In the genomic region with DNA sequence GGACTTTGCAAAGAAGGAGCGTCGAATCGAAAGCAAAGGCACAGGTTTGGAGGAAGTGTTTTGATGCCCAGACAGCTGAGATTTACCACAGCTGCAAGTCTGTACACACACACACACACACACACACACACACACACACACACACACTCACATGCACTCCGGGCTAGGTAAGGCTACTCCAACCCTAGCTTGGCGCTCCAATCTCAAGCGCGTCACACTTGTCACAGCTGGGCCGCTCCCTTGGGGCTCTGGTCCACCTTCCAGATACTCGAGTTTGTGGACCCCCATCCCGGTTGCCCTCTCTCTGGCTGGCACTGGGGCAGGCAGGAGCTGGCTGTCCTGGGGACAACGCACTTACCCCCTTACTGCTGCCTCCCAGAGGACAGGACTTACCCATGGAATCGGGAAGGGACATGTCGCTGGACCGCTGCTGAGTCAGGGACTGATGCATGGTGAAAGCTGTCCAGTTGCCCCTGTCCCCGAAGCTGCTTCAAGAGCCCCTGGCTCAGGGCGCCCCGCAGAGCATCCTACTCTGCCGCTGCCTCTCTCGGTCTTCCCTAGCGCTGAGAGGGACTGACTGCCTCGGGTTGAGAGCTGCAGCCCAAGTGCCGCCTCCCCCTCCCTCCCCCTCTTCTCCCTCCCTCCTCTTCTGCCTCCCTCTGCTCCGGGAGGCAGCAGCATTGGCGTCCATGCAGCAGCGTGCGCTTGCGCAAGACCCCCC, we compare ENCODE assay signal across 8 mouse cellular contexts. TPM values are rescaled to one million over a fixed set of nuclear protein-coding genes. Genes with fewer than 3 reads are reported as not detected.
A peak's percentile ranks its signal among the peaks of the same experiment; 100 is the strongest.
DNase-seq lines count a peak whose midpoint lies in the region; ATAC-seq and TF ChIP-seq lines count a peak whose summit lies in the region.

Gene Tmem255a, minus strand, starts transcription at position 589 of the 721 bp plus-strand sequence.

- peak within 1 kb of the TSS; percentile 75 for H3K4me2 ChIP-seq in embryonic facial prominence, embryonic 15.5 days (replicated peaks)
- peak within 1 kb of the TSS; percentile 74 for H3K4me2 ChIP-seq in midbrain, embryonic 13.5 days (replicated peaks)

- peak within 1 kb of the TSS; percentile 53; the same call in 1 of the 2 replicates for H3K4me3 ChIP-seq in kidney, adult 2 months (ENCODE audit: insufficient read depth, low read depth, low read length)
- H3K4me3 ChIP-seq in embryonic facial prominence, embryonic 15.5 days (replicated peaks) = peak within 1 kb of the TSS; percentile 39
- H3K4me3 ChIP-seq in midbrain, embryonic 13.5 days (replicated peaks) = peak within 1 kb of the TSS; percentile 43

- H3K4me1 ChIP-seq in kidney, adult 2 months (ENCODE audit: control insufficient read depth, insufficient read depth, low read length) = no peaks in the 10 kb centered on the region
- H3K4me1 ChIP-seq in embryonic facial prominence, embryonic 15.5 days = 0 out of 2 replicates have a peak, but pooled peaks cover 4% of the 10 kb centered on the region
- peaks cover 9% of the 10 kb centered on the region for H3K4me1 ChIP-seq in midbrain, embryonic 13.5 days (replicated peaks)

- no peak within 1 kb of the TSS for H3K9ac ChIP-seq in embryonic facial prominence, embryonic 15.5 days
- H3K9ac ChIP-seq in midbrain, embryonic 13.5 days (replicated peaks) = peak within 1 kb of the TSS; percentile 52

- TF ChIP-seq POLR2A in kidney, adult 2 months (IDR thresholded peaks at IDR 0.05; ENCODE audit: low read depth, low read length) = no peak

- intact Hi-C loops in left cerebral cortex, postnatal 25 days (cut with DNase I) = loop anchor here (5.0 kb wide), 1 partner anchor 185 kb away; no protein-coding TSS in a partner anchor

- peak; percentile 2 for DNase-seq in kidney, adult 2 months
- no peak for DNase-seq in kidney, adult 9 months
- DNase-seq in adrenal gland, adult 2 months = peak; percentile 54
- peak; percentile 18 for DNase-seq in heart, postnatal 4 days
- peak in 1 of 2 experiments; percentile 8 for DNase-seq in left cerebral cortex, postnatal 25 days (ENCODE audit: low spot score in 2 of 2)
- peak; percentile 44 for DNase-seq in testis, postnatal 10 days (ENCODE audit: low spot score)

- no peaks in the 10 kb centered on the region for H3K9me3 ChIP-seq in embryonic facial prominence, embryonic 15.5 days (replicated peaks)
- H3K9me3 ChIP-seq in midbrain, embryonic 13.5 days = no peaks in the 10 kb centered on the region

- ATAC-seq in embryonic facial prominence, embryonic 15.5 days (ENCODE audit: insufficient number of reproducible peaks, low FRiP score, low TSS enrichment, low read depth) = peak; percentile 75; the same call in 1 of the 2 replicates
- ATAC-seq in midbrain, embryonic 13.5 days = peak; percentile 77

- H3K27ac ChIP-seq in kidney, adult 2 months (ENCODE audit: insufficient read depth, low read depth, low read length) = no peak within 1 kb of the TSS
- H3K27ac ChIP-seq in embryonic facial prominence, embryonic 15.5 days (replicated peaks) = no peak within 1 kb of the TSS
- H3K27ac ChIP-seq in midbrain, embryonic 13.5 days = no peak within 1 kb of the TSS; the same call in 1 of the 2 replicates

- H3K36me3 ChIP-seq in kidney, adult 2 months (ENCODE audit: control insufficient read depth, insufficient read depth, low read length) = no peaks in the 10 kb centered on the region
- H3K36me3 ChIP-seq in embryonic facial prominence, embryonic 15.5 days = no peaks in the 10 kb centered on the region
- no peaks in the 10 kb centered on the region for H3K36me3 ChIP-seq in midbrain, embryonic 13.5 days

- H3K27me3 ChIP-seq in kidney, adult 2 months (replicated peaks; ENCODE audit: control insufficient read depth, insufficient read depth, low read length) = no peaks in the 10 kb centered on the region; the same call in 1 of the 2 replicates
- H3K27me3 ChIP-seq in embryonic facial prominence, embryonic 15.5 days = no peaks in the 10 kb centered on the region
- H3K27me3 ChIP-seq in midbrain, embryonic 13.5 days = peaks cover 12% of the 10 kb centered on the region; the same call in 1 of the 2 replicates

- 3% methylated on average over 22 of the region's 27 CpGs for WGBS in kidney, adult 2 months
- WGBS in embryonic facial prominence, embryonic 15.5 days = 21% methylated on average over 27 of the region's 27 CpGs
- 19% methylated on average over 26 of the region's 27 CpGs for WGBS in midbrain, embryonic 13.5 days

- TF ChIP-seq CTCF in kidney, adult 2 months (conservative IDR thresholded peaks at IDR 0.05; ENCODE audit: insufficient read depth, insufficient read length, low read depth, low read length) = no peak

RNA-seq across cellular contexts. Expression of gene Tmem255a, which starts in this region (rescaled TPM):
- 0.17 and 0.22 TPM in 2 replicates for polyA plus RNA-seq in kidney, adult 2 months (2012; rRNA removed)
- total RNA-seq in adrenal gland, adult 2 months (2021) = 10 to 100 TPM; 22.3 to 32.6 TPM
- 9.1 and 16.4 TPM in 2 replicates for polyA plus RNA-seq in adrenal gland, adult 2 months (2012; rRNA removed)
- polyA plus RNA-seq in embryonic facial prominence, embryonic 15.5 days (2015; fragmentation: Nextera tagmentation; extraction: Ambion mirVana) = 34.7 and 36.1 TPM in 2 replicates
- 10 to 100 TPM; 29.4 to 60.9 TPM for total RNA-seq in heart, postnatal 4 days (2021)
- 10 to 100 TPM; 16.4 to 19.5 TPM for total RNA-seq in left cerebral cortex, postnatal 25 days (2021)
- polyA plus RNA-seq in midbrain, embryonic 13.5 days (2015; fragmentation: Nextera tagmentation; extraction: Ambion mirVana) = 17.5 and 21.9 TPM in 2 replicates

Comparison
In these comparisons a context has a peak if more than half of its experiments do, and no peak if none do; other contexts are left out.
1. Peak in DNase-seq and H3K4me3 ChIP-seq in kidney, adult 2 months; RNA of the gene not detected or under 1 TPM.